Mouse (Mus musculus) spleen, adult 2 months (tissue): ENCODE data around the gene Cdkl1.

Source experiments
- CTCF ChIP-seq: fragments of 200-500 bp; IDR thresholded peaks from 2 replicates; pipeline ENCODE4 v1.5.1; 2011; ENCODE audit warnings: mild to moderate bottlenecking, inconsistent platforms; ENCODE audit not compliant: insufficient read depth, insufficient read length, insufficient replicate concordance; ENCODE audit errors: extremely low read depth
- POLR2A ChIP-seq: fragments of 200-500 bp; IDR thresholded peaks from 2 replicates; pipeline ENCODE4 v1.6.1; 2011; ENCODE audit warnings: low read depth, low read length, inconsistent platforms

DNA sequence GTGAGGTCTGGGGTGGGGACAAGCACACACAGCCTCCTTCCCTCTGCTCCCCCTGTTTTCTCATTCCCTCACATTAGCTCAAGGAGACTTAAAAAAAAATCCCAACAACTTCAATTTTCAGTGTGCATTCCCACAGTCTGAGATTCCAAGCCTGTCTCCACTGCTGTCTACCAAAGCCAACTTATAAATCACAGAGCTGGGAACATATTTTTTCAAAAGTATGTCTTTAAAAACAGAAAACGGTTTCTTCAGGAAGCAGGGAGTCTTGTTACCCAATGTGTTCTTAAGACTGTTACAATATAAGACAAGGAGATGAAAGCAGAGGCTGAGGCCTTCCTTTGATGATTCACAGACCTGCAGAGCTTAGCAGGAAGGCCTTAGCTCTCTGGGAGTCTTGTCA is 20.9 kb upstream of the Cdkl1 start:
- TF ChIP-seq CTCF (no peak), POLR2A (no peak)
